Mouse (Mus musculus): ENCODE results near the gene Mrpl38. TPM values are rescaled to one million over a fixed set of nuclear protein-coding genes. Genes with fewer than 3 reads are reported as not detected.
"Not testable (repeated sequence)": the region's sequence is repeated elsewhere in the genome, so short reads cannot be mapped to it uniquely, and the experiment has no call there.

The Mrpl38 gene
- total and polyA plus RNA-seq, 2 experiments from 2014 or later: 56.7 to 63.6 TPM

GRCm38 (mm10) chr11:116100385-116100784, 38.3 kb downstream of the Mrpl38 start:
- ATAC-seq (no peak), DNase-seq (no peak)
- Histone ChIP-seq H3K4me1 (ENCODE audit: insufficient read depth) (no peaks in the 10 kb centered on the region), H3K27me3 (ENCODE audit: insufficient read depth, low read length) (0 out of 2 replicates have a peak, but pooled peaks cover under 1% of the 10 kb centered on the region), H3K4me3 (ENCODE audit: low read depth, low read length) (no peak overlapping the region), H3K4me2 (ENCODE audit: low read depth) (no peak overlapping the region), H3K9ac (no peak overlapping the region), H3K9me3 (ENCODE audit: low read length) (no peaks in the 10 kb centered on the region), H3K36me3 (ENCODE audit: insufficient read depth) (no peaks in the 10 kb centered on the region), H3K27ac (ENCODE audit: low read depth, low read length) (no peak overlapping the region)
- 83% methylated on average over 6 of the region's 6 CpGs for WGBS
- no peak for TF ChIP-seq CTCF (IDR thresholded peaks at IDR 0.05; ENCODE audit: low read depth)

DNA sequence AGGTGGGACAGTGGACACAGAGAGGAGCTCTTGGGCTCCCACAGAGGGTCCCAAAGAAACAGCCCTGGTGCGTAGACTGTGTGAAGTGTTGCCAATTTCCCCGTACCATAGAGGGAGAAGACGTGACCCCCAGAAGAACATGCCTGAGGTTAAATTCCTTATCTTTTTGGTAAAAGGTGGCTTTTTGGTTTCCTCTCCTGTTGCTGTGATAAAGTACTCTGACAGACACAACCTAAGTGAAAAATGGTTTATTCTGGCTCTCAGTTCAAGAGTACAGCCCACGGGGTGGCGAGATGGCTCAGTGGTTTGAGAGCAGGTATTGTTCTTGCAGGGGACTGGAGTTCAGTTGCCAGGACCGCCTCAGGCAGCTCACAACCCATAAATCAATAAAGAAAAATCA, 39.2 kb downstream of the Mrpl38 start:
- no peak overlapping the region for H3K4me3 ChIP-seq (ENCODE audit: low read depth, low read length)
- no peaks in the 10 kb centered on the region for H3K27me3 ChIP-seq (ENCODE audit: insufficient read depth, low read length)
- ATAC-seq: no peak
- no peaks in the 10 kb centered on the region for H3K9me3 ChIP-seq (ENCODE audit: low read length)
- DNase-seq: no peak
- H3K4me2 ChIP-seq (ENCODE audit: low read depth): no peak overlapping the region
- no peaks in the 10 kb centered on the region for H3K4me1 ChIP-seq (ENCODE audit: insufficient read depth)
- H3K9ac ChIP-seq: no peak overlapping the region
- 88% methylated on average over 6 of the region's 6 CpGs for WGBS
- no peaks in the 10 kb centered on the region for H3K36me3 ChIP-seq (ENCODE audit: insufficient read depth)
- no peak overlapping the region for H3K27ac ChIP-seq (ENCODE audit: low read depth, low read length)
- no peak for TF ChIP-seq CTCF (IDR thresholded peaks at IDR 0.05; ENCODE audit: low read depth)

DNA sequence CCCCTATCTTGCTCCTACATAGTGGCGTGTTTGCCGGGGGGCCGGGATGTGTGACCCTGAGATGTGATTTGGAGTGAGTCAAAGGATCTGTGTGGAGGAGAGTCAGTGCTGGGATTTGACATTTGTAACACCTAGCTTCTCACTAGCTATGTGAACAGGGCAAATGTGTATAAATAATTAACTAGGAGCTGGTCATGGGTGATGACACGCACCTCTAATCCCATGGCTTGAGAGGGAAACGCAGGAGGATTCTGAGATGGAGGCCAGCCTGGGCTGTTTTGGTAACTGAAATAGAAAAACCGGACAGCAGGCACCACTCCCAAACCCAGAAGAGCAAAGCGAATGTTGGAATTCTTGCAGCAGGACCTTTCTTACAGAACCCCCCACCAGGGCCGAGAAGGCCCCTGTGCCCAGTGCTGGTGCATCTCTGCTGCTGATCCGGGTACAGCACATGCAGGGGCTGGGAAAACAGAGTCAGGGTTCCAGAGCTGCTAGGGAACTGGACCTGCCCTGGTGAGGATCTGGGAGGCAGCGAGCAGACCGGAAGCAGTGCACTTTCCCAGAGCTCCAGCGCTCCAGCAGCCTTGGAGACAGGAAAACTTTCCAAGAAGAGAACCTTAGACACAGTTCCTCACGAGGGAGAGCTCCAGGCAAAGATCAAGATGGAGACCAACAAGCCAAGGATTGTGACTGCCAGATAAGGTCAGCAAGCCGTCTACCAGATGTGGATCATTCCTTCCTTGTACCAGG, 39.8 kb downstream of the Mrpl38 start:
- Histone ChIP-seq H3K27me3 (ENCODE audit: insufficient read depth, low read length) (no peaks in the 10 kb centered on the region), H3K36me3 (ENCODE audit: insufficient read depth) (no peaks in the 10 kb centered on the region), H3K9ac (no peak overlapping the region), H3K9me3 (ENCODE audit: low read length) (no peaks in the 10 kb centered on the region), H3K4me1 (ENCODE audit: insufficient read depth) (no peaks in the 10 kb centered on the region), H3K27ac (ENCODE audit: low read depth, low read length) (no peak overlapping the region), H3K4me2 (ENCODE audit: low read depth) (no peak overlapping the region), H3K4me3 (ENCODE audit: low read depth, low read length) (no peak overlapping the region)
- no peak for TF ChIP-seq CTCF (IDR thresholded peaks at IDR 0.05; ENCODE audit: low read depth)
- WGBS: 80% methylated on average over 14 of the region's 14 CpGs
- DNase-seq: no peak
- ATAC-seq: no peak

DNA sequence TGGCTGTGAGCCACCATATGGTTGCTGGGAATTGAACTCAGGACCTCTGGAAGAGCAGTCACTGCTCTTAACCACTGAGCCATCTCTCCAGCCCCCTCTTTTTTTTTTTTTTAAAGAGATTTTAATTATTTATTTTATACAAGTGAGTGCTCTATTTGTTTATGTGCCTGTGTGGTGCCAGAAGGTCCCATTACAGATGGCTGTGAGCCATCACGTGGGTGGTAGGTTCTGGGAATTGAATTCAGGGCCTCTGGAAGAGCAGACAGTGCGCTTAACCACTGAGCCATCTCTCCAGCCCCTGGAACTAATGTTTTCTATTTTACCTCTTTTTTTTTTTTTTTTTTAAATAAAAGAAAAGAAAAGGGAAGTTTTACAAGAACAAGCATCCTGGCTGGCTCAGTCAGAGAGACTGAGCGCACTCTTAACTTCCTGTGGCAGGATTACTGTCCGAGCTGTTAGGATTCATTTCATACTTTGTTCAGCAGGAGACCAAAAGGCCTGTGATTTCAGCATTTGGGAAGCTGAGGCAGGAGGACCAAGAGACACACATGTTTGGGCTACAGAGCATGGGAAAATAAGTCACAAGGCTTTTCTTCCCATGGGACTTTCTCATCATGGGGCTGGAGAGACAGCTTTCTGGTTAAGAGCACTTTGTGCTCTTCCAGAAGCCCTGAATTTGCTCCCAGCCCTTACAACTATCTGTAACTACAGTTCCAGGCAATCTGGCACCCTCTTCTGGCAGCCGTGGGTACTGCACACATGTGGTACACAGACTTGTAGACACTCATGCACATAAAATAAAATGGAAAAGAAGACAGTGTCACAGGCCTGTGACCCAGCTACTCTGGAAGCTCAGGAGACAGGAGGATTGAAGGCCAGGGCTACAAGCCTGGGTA, 42.2 kb downstream of the Mrpl38 start:
- WGBS: 91% methylated on average over 5 of the region's 5 CpGs
- H3K36me3 ChIP-seq (ENCODE audit: insufficient read depth): no peaks in the 10 kb centered on the region
- no peak overlapping the region for H3K9ac ChIP-seq
- ATAC-seq (no peak), DNase-seq (no peak)
- no peak overlapping the region for H3K4me3 ChIP-seq (ENCODE audit: low read depth, low read length)
- no peaks in the 10 kb centered on the region for H3K9me3 ChIP-seq (ENCODE audit: low read length)
- no peak overlapping the region for H3K27ac ChIP-seq (ENCODE audit: low read depth, low read length)
- TF ChIP-seq CTCF (IDR thresholded peaks at IDR 0.05; ENCODE audit: low read depth): peak; percentile 47
- no peak overlapping the region for H3K4me2 ChIP-seq (ENCODE audit: low read depth)
- H3K4me1 ChIP-seq (ENCODE audit: insufficient read depth): no peaks in the 10 kb centered on the region
- H3K27me3 ChIP-seq (ENCODE audit: insufficient read depth, low read length): no peaks in the 10 kb centered on the region

- no peak overlapping the region for H3K4me3 ChIP-seq (ENCODE audit: low read depth, low read length)
- H3K9me3 ChIP-seq (ENCODE audit: low read length): no peaks in the 10 kb centered on the region
- H3K9ac ChIP-seq: no peak overlapping the region
- no peak for TF ChIP-seq CTCF (IDR thresholded peaks at IDR 0.05; ENCODE audit: low read depth)
- WGBS: 87% methylated on average over 3 of the region's 3 CpGs
- no peaks in the 10 kb centered on the region for H3K4me1 ChIP-seq (ENCODE audit: insufficient read depth)
- H3K27ac ChIP-seq (ENCODE audit: low read depth, low read length): no peak overlapping the region
- H3K36me3 ChIP-seq (ENCODE audit: insufficient read depth): no peaks in the 10 kb centered on the region
- H3K4me2 ChIP-seq (ENCODE audit: low read depth): no peak overlapping the region
- H3K27me3 ChIP-seq (ENCODE audit: insufficient read depth, low read length): no peaks in the 10 kb centered on the region
- no peak for ATAC-seq
- no peak for DNase-seq
Observed at GRCm38 (mm10) chr11:116095573-116095972, 43.1 kb downstream of the Mrpl38 start.

DNA sequence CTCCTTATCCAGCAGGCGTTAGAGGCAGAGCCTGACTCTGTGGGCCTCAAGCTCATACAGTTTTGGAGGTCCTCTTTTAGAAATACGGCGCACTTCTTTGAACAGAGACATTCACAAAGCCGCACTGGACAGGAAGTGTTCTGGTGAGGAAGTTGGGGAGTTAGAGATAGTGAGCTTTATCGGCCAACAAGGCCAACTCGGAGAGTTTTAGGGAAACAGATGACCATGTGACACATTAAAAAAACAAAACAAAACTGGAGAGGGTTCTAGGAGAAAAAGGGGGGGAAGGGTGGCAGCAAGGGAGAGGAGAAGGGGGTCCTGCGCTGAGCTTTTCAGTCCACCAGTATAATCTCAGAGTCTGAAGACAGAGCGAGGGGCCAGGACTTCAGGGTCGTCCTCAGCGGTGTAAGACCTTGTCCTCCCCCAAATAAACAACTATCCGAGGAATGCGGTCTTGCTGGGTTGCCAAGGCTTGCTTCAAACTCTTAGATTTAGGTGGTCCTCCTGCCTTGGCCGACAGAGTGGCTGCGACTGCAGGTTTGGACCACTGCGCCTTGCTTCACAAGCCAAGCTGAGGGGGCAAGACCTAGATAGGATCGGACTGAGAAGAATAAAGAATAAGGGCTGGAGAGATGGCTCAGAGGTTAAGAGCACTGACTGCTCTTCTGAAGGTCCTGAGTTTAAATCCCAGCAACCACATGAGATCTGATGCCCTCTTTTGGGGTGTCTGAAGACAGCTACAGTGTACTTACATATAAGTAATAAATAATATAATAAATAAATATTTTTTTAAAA, 44.7 kb downstream of the Mrpl38 start:
- DNase-seq: no peak
- H3K4me2 ChIP-seq (ENCODE audit: low read depth): no peak overlapping the region
- H3K36me3 ChIP-seq (ENCODE audit: insufficient read depth): no peaks in the 10 kb centered on the region
- no peak overlapping the region for H3K4me3 ChIP-seq (ENCODE audit: low read depth, low read length)
- 74% methylated on average over 16 of the region's 16 CpGs for WGBS
- no peak for ATAC-seq
- no peaks in the 10 kb centered on the region for H3K9me3 ChIP-seq (ENCODE audit: low read length)
- H3K27me3 ChIP-seq (ENCODE audit: insufficient read depth, low read length): no peaks in the 10 kb centered on the region
- TF ChIP-seq CTCF (IDR thresholded peaks at IDR 0.05; ENCODE audit: low read depth): no peak
- H3K9ac ChIP-seq: no peak overlapping the region
- no peak overlapping the region for H3K27ac ChIP-seq (ENCODE audit: low read depth, low read length)
- H3K4me1 ChIP-seq (ENCODE audit: insufficient read depth): no peaks in the 10 kb centered on the region

GRCm38 (mm10) chr11:116092959-116093358, 45.7 kb downstream of the Mrpl38 start:
- H3K27me3 ChIP-seq (ENCODE audit: insufficient read depth, low read length); ATAC-seq; H3K4me2 ChIP-seq (ENCODE audit: low read depth); H3K27ac ChIP-seq (ENCODE audit: low read depth, low read length); DNase-seq; H3K9me3 ChIP-seq (ENCODE audit: low read length); H3K4me1 ChIP-seq (ENCODE audit: insufficient read depth); H3K9ac ChIP-seq; H3K36me3 ChIP-seq (ENCODE audit: insufficient read depth); H3K4me3 ChIP-seq (ENCODE audit: low read depth, low read length): not testable (repeated sequence)
- 88% methylated on average over 6 of the region's 6 CpGs for WGBS

Data from forebrain, postnatal 0 days (tissue).